In genomic region chr12:80210791-80211612, GRCm38 (mm10) we compare ENCODE assay signal across 9 mouse cellular contexts. TPM values are rescaled to one million over a fixed set of nuclear protein-coding genes. Genes with fewer than 3 reads are reported as not detected.
DNase-seq lines count a peak whose midpoint lies in the region; ATAC-seq and TF ChIP-seq lines count a peak whose summit lies in the region.
"Had no signal": no experiment of that assay in that cellular context is flagged by ENCODE, and none has a peak within 500 bp of the region (broad histone marks: within the 10 kb centered on the region; RNA-seq: fewer than 3 reads in every experiment).

No protein-coding gene starts in this region.

- H3K27ac ChIP-seq in forebrain, embryonic 10.5 days, result 0 out of 2 replicates have a peak overlapping the region, but pooled peaks have one; percentile 21
- H3K27ac ChIP-seq in forebrain, embryonic 15.5 days (replicated peaks), result no peak overlapping the region
- H3K27ac ChIP-seq in liver, adult 2 months (replicated peaks; ENCODE audit: insufficient read depth, low read depth, low read length), result no peak overlapping the region
- H3K27ac ChIP-seq in liver, embryonic 11.5 days (ENCODE audit: low read depth, low read length), result no peak overlapping the region
- peak overlapping the region; percentile 74 for H3K27ac ChIP-seq in bone marrow, adult 2 months (ENCODE audit: control insufficient read depth, insufficient read depth, low read depth, low read length, poor library complexity)
- peak overlapping the region; percentile 47; the same call in 1 of the 2 replicates for H3K27ac ChIP-seq in limb, embryonic 15.5 days

- no peak for DNase-seq in forebrain, embryonic 10.5 days (ENCODE audit: extremely low spot score, low spot score)
- DNase-seq in liver, adult 2 months (ENCODE audit: extremely low read depth, low read depth, low spot score), result peak; percentile 28
- no peak for DNase-seq in liver, embryonic 11.5 days (ENCODE audit: low spot score)
- DNase-seq in spleen, adult 12 weeks (ENCODE audit: low spot score), result no peak
- no peak for DNase-seq in spleen, postnatal 10 days (ENCODE audit: low spot score in 2 of 2)
- DNase-seq: cerebellum, adult 18-20 months had no signal

- H3K9me3 ChIP-seq in forebrain, embryonic 10.5 days, result no peaks in the 10 kb centered on the region
- H3K9me3 ChIP-seq in forebrain, embryonic 15.5 days, result no peaks in the 10 kb centered on the region
- no peaks in the 10 kb centered on the region for H3K9me3 ChIP-seq in liver, embryonic 11.5 days (ENCODE audit: control insufficient read depth, low read length)
- H3K9me3 ChIP-seq in limb, embryonic 15.5 days, result no peaks in the 10 kb centered on the region

- H3K4me1 ChIP-seq in forebrain, embryonic 10.5 days, result peaks cover 57% of the 10 kb centered on the region
- no peaks in the 10 kb centered on the region for H3K4me1 ChIP-seq in forebrain, embryonic 15.5 days
- H3K4me1 ChIP-seq in liver, adult 2 months (ENCODE audit: control insufficient read depth, insufficient read depth, low read length), result peaks cover 11% of the 10 kb centered on the region
- peaks cover 24% of the 10 kb centered on the region for H3K4me1 ChIP-seq in liver, embryonic 11.5 days (replicated peaks; ENCODE audit: control insufficient read depth, insufficient read depth, low read length)
- H3K4me1 ChIP-seq in bone marrow, adult 2 months (ENCODE audit: control insufficient read depth, insufficient read depth, low read length), result peaks cover 8% of the 10 kb centered on the region
- peaks cover 56% of the 10 kb centered on the region for H3K4me1 ChIP-seq in limb, embryonic 15.5 days

- no peak overlapping the region for H3K4me2 ChIP-seq in forebrain, embryonic 15.5 days (replicated peaks)
- no peak overlapping the region for H3K4me2 ChIP-seq in liver, embryonic 11.5 days
- no peak overlapping the region for H3K4me2 ChIP-seq in limb, embryonic 15.5 days

- TF ChIP-seq POLR2A in liver, adult 2 months (IDR thresholded peaks at IDR 0.05; ENCODE audit: extremely low read depth, insufficient read depth, low read length), result no peak
- no peak for TF ChIP-seq POLR2A in bone marrow, adult 2 months (IDR thresholded peaks at IDR 0.05; ENCODE audit: borderline replicate concordance, control insufficient read depth, low read depth, low read length)

- WGBS in forebrain, embryonic 10.5 days, result 82% methylated on average over 4 of the region's 4 CpGs
- 66% methylated on average over 4 of the region's 4 CpGs for WGBS in forebrain, embryonic 15.5 days
- WGBS in liver, adult 2 months, result 46% methylated on average over 4 of the region's 4 CpGs
- WGBS in liver, embryonic 11.5 days, result 42% methylated on average over 4 of the region's 4 CpGs
- 14% methylated on average over 4 of the region's 4 CpGs for WGBS in bone marrow, adult 2 months
- WGBS in limb, embryonic 15.5 days, result 32% methylated on average over 4 of the region's 4 CpGs

- H3K9ac ChIP-seq in forebrain, embryonic 15.5 days (replicated peaks), result no peak overlapping the region
- H3K9ac ChIP-seq in liver, adult 2 months (ENCODE audit: low read depth, low read length), result no peak overlapping the region
- no peak overlapping the region for H3K9ac ChIP-seq in liver, embryonic 11.5 days (ENCODE audit: low read depth, low read length)
- H3K9ac ChIP-seq in limb, embryonic 15.5 days, result no peak overlapping the region

- H3K4me3 ChIP-seq in forebrain, embryonic 10.5 days, result no peak overlapping the region
- no peak overlapping the region for H3K4me3 ChIP-seq in forebrain, embryonic 15.5 days
- H3K4me3 ChIP-seq in liver, adult 2 months (ENCODE audit: insufficient read depth, low read depth, low read length), result no peak overlapping the region
- H3K4me3 ChIP-seq in liver, embryonic 11.5 days (ENCODE audit: low read depth, low read length), result no peak overlapping the region
- no peak overlapping the region for H3K4me3 ChIP-seq in bone marrow, adult 2 months (replicated peaks; ENCODE audit: control insufficient read depth, low read depth, low read length)
- no peak overlapping the region for H3K4me3 ChIP-seq in limb, embryonic 15.5 days

- no peak for TF ChIP-seq CTCF in liver, adult 2 months (IDR thresholded peaks at IDR 0.05; ENCODE audit: low read depth, low read length)
- no peak for TF ChIP-seq CTCF in bone marrow, adult 2 months (IDR thresholded peaks at IDR 0.05; ENCODE audit: control insufficient read depth, insufficient read depth, low read length)

- ATAC-seq in forebrain, embryonic 15.5 days (replicated peaks), result no peak
- no peak for ATAC-seq in liver, embryonic 11.5 days (replicated peaks; ENCODE audit: low FRiP score)
- ATAC-seq in limb, embryonic 15.5 days (ENCODE audit: insufficient number of reproducible peaks, low FRiP score, low TSS enrichment, low read depth), result no peak

- no peaks in the 10 kb centered on the region for H3K27me3 ChIP-seq in forebrain, embryonic 10.5 days (ENCODE audit: poor library complexity, severe bottlenecking)
- no peaks in the 10 kb centered on the region for H3K27me3 ChIP-seq in forebrain, embryonic 15.5 days
- H3K27me3 ChIP-seq in liver, adult 2 months (ENCODE audit: control insufficient read depth, insufficient read depth, low read length), result no peaks in the 10 kb centered on the region
- no peaks in the 10 kb centered on the region for H3K27me3 ChIP-seq in liver, embryonic 11.5 days (replicated peaks; ENCODE audit: control insufficient read depth, insufficient read depth, low read length)
- H3K27me3 ChIP-seq in limb, embryonic 15.5 days, result no peaks in the 10 kb centered on the region

- H3K79me2 ChIP-seq in liver, adult 2 months (ENCODE audit: control insufficient read depth, insufficient read depth, low read length), result peaks cover 14% of the 10 kb centered on the region; the same call in 1 of the 2 replicates

- peaks cover 30% of the 10 kb centered on the region for H3K36me3 ChIP-seq in forebrain, embryonic 10.5 days (replicated peaks)
- no peaks in the 10 kb centered on the region; the same call in 1 of the 2 replicates for H3K36me3 ChIP-seq in forebrain, embryonic 15.5 days
- no peaks in the 10 kb centered on the region for H3K36me3 ChIP-seq in liver, adult 2 months (ENCODE audit: control insufficient read depth, insufficient read depth, low read length)
- peaks cover 3% of the 10 kb centered on the region; the same call in 1 of the 2 replicates for H3K36me3 ChIP-seq in liver, embryonic 11.5 days (ENCODE audit: control insufficient read depth, insufficient read depth, low read length)
- peaks cover 20% of the 10 kb centered on the region; the same call in 1 of the 2 replicates for H3K36me3 ChIP-seq in limb, embryonic 15.5 days

RNA-seq across cellular contexts. Expression of gene Actn1, which starts 49.2 kb away (rescaled TPM):
- 27.8 and 29.2 TPM in 2 replicates for polyA plus RNA-seq in forebrain, embryonic 10.5 days (2016; fragmentation: Nextera tagmentation; extraction: Ambion mirVana)
- 8.8 and 8.9 TPM in 2 replicates for polyA plus RNA-seq in forebrain, embryonic 15.5 days (2015; fragmentation: Nextera tagmentation; extraction: Ambion mirVana)
- 15.4 and 21.9 TPM in 2 replicates for total RNA-seq in liver, adult 2 months (2014; rRNA removed)
- 11.0 and 17.6 TPM in 2 replicates for polyA plus RNA-seq in liver, adult 2 months (2012; rRNA removed)
- 27.9 and 28.3 TPM in 2 replicates for polyA plus RNA-seq in liver, embryonic 11.5 days (2014; fragmentation: Nextera tagmentation; extraction: Ambion mirVana)
- polyA plus RNA-seq in bone marrow, adult 2 months (2011; ENCODE audit: insufficient read depth, insufficient read length, low replicate concordance, missing spikeins), result 29.7 and 70.6 TPM in 2 replicates
- polyA plus RNA-seq in limb, embryonic 15.5 days (2015; fragmentation: Nextera tagmentation; extraction: Ambion mirVana), result 25.5 and 29.4 TPM in 2 replicates

Comparison
In these comparisons a context has a peak if more than half of its experiments do, and no peak if none do; other contexts are left out.
1. H3K27ac ChIP-seq: peak in forebrain, embryonic 10.5 days (single experiment), bone marrow, adult 2 months (single experiment) and limb, embryonic 15.5 days (single experiment); none in forebrain, embryonic 15.5 days (single experiment), liver, adult 2 months (single experiment) and liver, embryonic 11.5 days (single experiment).